Mouse (Mus musculus) heart, adult 2 months (tissue): ENCODE measurements at regions not wholly inside any gene's neighbourhood (a gene's known extent, or its start where the extent isn't known, plus 50 kb on each side); places are given as distances from the start of the nearest gene placed in this dataset.

Source experiments
- CTCF ChIP-seq: fragments of 200-600 bp; IDR thresholded peaks from 2 replicates; pipeline ENCODE4 v1.8.1; 2022; ENCODE audit warnings: antibody characterized with exemption, mild to moderate bottlenecking, moderate library complexity
- POLR2A ChIP-seq: fragments of 200-500 bp; IDR thresholded peaks from 2 replicates; pipeline ENCODE4 v1.6.1; 2011; ENCODE audit warnings: mild to moderate bottlenecking, low read depth, low read length, control low read depth; ENCODE audit not compliant: insufficient read depth

GRCm38 (mm10) chr1:94582526-94582925 lies 530.2 kb upstream of the Pdcd1 start:
- TF ChIP-seq CTCF (no peak), POLR2A (no peak)
